Mouse (Mus musculus): ENCODE measurements at regions not wholly inside any gene's neighbourhood (a gene's known extent, or its start where the extent isn't known, plus 50 kb on each side); places are given as distances from the start of the nearest gene placed in this dataset.

DNA sequence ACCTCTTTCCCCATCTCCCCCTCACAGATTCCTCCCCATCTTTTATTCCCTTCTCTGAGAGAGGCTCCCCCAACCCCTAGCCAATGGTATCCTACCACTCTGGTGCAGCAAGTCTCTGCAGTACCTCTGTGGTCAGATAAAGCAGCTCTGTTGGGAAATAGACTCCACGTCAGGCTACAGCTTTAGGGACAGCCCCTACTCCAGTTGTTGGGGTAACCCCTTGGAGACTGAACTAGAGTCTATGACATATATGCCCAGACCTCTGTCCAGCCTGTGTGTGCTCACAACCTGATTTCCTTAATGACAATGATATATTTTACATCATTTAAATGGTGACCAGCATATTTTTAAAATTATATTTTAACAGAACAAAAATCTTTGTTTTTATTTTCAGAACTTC is 1051.3 kb upstream of the Zeb2 start:
- DNase-seq = no peak

DNA sequence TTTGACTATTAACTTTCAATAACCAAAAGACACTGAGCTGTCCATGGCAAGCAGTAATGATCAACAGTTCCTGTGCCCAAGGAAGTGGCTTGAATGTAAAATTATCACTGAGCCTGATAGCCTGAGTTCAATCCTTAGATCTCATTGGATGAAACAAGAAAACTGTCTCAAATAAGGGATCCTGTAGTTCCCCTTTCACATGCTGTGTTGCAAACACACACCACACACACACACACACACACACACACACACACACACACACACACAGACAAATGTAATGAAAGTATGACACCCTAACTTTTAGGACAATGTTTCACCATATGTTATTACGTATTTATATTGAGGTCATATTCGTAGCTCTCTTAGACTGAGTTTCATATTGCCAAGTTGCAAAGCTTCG is 1032.7 kb upstream of the Zeb2 start:
- no peak for DNase-seq

DNA sequence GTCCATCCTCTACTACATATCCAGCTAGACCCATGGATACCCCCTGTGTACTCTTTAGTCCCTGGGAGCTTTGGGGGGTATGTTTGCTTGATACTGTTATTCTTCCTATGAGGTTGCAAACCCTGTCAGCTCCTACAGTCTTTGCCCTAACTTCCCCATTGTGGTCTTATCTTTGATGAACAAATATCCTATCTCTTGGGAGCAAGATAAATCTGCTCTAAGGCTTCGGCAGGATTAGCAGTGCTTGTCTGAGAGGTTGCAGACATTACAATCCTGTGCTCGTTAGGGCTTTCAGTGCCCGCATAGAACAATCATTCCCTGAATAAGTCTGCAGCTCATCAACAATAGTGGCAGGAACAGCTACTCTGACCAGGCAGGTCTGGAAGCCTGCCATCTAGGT is 1002.7 kb upstream of the Zeb2 start:
- no peak for DNase-seq

DNA sequence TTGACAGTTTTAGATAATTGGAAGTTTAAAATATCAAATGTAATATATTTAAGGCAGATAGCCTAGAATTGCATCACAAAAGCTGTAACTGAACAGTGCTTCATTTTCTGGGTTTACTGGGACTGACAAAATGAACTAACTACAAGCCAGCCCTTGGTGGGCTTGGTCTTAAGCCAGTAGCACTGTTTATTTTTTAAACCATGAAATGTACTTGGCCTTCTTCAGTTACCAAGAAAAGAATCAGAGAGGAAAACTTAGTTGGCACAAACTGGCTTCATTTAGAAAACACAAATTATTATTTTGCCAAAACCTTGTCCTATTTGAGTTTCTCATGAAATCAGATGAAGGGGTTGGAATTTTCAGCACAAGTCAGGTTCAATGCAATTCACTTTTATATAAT is 989.8 kb upstream of the Zeb2 start:
- DNase-seq = no peak

DNA sequence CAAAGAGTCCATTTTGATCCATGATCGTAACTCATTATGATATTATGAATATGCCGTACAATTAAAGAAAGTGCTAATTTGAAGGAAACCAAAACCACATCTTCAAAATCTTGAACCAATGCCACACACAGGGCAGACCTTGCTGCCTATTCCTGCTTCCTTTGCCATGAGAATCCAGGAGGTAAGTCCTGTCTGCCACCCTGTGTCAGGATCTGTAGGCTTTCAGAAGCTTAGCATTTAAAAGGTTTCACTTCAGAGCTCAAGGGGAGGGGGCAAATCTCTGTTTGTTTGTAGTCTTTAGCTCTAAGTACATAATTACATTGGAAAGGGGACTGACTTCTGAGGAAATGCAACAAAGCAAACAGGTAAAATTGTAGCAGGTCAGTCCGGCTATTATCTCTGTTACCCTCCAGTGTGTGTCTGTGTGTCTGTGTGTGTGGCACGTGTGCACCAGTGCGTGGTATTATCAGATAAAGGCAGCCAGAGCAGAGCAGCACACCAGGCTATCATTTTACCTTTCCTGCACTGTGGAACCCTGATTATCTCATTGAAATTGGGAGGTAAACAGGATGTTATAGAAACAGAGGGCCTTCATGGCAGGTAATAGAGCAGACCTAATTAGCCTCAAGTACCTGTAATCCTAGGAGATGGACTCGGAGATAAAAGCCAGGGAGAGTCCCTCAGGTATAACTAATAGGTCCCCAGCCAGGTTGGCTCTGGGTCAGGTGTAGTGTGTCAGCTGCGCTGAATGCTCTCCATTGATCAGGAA is 948.0 kb upstream of the Zeb2 start:
- no peak for DNase-seq

DNA sequence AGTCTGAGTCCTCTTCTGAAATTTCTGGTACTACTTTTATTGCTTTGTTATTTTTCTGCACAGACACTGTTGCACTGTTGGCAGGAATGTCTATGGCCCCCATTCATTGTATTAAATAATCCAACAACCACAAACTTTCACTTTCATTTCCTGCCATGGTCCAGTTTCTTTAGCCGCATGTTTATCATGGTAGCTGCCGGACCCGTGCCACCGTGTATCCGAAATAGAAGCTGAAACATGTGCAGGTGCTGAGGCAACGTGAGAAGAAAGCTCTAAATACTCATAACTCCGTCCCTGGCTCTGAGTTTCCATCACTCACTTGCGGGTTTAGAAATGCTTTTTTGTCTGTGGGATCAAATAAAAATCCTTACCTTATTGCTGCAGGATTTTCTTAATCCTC is 938.5 kb upstream of the Zeb2 start:
- DNase-seq = no peak

DNA sequence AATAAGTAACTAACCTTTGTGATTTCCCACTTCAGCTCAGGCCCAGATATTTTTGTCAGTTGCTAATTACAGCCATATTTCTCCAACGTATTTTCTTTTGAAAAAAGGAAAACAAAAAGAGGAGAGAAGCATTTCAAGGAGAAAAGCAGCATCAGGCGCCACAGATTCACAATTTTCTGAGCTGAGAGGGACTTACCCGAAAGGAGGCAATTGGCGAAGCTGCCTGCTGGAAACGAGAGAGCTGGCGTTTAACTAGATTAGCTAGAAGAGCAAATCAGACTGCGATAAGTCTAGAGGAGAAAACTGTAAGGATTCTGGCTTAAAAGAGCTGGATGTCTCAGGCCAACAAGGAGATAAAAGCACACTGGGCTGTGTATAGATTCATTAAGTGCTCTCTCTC is 937.7 kb upstream of the Zeb2 start:
- no peak for DNase-seq

DNA sequence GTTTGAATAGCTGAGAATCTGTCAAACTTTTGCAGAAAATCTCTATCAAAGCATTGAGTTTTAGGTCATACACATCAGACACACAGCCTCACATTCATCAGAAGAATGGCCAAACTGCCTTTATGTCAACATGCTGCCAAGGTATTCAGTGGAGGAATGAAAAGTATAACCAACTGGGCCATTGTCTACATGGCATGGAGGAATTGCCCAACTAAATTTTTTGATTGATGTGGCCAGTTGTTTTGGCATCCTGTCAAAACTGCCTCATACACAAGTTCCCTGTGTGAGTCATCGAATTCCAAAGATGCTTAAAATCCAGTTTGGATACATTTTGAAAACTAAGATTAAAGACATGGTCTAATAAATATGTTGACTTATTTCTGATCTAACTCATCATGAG is 904.7 kb upstream of the Zeb2 start:
- DNase-seq = no peak

DNA sequence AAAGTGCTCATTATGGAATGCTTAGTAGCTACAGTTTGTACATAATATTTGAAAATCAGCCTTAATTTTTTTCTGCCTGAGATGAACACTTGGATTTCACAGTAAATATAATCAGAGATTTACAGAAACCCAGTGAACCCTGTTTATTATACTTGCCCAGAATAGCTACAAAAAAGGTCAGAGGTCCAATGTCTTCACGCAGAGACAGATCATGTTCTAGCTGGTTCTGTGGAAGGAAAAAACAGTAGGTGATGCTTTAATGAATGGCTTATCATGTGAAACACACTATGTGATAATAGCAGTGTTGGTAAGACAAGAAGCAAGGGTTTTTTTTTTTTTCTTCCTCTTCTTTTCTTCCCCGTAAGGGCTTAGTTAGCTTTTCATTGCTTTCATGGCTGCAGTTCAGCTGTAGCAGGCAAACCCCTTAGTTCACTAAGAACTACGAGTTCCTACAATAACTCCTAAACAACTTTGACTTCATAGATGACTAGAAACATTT is 896.6 kb upstream of the Zeb2 start:
- no peak for DNase-seq

DNA sequence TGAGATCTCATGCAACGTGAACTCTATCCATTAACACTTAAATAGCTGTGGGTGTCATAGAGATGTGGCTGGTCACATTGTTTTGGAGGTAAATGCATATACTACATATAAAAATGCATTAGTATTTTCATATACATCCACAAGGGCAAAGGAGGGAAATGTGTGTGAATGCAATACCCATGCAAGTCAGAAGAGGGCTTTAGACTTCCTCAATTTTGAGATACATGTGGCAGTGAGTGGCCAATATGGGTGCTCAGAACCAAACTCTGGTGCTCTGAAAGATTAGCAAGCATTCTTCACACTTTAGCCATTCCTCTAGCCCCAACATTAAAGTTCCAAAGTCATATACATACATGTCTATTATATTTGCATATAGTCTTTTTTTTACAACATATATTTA is 895.5 kb upstream of the Zeb2 start:
- no peak for DNase-seq

DNA sequence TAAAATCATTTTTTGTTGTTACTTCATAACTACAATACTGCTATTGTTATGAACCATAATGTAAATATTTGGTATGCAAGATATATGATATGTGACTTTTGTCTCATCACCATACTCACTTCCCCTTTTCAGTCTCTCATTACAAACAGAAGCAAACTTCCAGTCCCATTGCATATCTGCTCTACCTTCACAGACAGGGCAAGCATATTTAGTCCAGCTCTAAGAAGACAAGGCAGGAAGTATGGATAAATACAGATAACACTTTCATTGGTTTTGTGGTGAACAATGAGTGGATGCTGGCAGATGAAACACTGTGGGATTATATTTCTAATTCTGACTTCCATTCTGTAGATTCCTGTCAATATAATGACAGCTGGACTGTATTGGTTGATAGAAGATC is 858.0 kb upstream of the Zeb2 start:
- no peak for DNase-seq

DNA sequence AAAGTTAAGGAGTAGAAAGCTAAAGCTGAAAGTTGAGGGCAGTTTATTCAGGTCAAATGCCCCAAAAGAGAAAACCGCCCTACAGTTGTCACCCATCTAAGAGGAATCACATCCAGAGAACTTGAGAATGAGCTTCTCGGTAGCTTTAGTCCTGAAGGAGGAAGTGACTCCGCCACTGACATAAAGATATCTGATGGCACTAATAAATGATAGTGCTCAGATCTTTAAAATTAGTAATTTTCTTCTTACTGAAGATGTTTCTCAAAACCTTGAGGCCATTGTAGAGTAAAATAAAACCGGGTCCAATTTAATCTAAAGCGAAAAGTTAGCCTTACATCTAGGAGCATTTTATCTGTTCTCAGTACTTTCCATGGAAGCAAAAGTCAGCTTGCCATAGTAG is 851.4 kb upstream of the Zeb2 start:
- no peak for DNase-seq

DNA sequence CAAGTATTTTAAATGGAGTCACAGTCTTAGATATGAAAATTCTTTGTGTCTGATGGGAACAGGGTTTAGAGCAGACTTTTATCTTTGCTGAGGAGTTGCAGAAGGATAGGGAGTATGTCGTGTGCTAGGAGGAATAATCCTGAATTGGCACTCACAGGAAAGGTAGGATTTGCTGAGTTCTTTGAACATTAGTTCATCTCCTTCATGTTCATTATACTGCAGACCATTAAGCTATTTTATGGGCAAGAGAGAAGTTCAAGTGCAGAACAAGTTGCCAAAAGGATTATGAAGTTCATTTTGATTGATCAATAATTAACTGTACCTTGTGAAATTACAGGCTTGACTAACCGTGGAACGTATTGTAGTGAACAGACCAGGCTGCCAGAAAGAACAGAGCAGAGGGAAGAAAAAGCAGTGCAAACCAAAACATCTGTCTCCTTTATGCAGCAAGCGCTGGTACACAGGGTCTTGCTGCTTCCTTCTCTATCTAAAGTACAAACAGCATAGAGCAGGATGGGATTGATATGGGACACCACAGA is 839.7 kb upstream of the Zeb2 start:
- DNase-seq = no peak

DNA sequence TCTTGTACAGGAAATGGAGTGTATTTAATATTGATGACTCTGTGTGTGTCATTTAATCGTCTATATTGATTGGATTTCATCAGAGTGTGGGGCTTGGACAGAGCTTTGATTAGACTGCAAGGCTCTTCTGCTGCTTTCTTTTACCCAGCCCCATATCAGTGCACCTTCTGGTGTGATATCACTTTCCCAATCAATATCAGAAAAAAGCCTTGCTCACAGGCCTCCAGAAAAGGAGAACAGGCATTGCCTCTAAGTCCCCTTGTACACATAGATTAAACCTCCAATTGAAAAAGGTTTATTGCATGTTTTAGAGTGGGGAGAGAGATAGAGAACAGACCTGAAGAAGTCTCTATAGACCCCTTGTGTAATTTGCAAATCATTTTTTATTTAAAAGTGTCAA is 831.6 kb upstream of the Zeb2 start:
- no peak for DNase-seq

DNA sequence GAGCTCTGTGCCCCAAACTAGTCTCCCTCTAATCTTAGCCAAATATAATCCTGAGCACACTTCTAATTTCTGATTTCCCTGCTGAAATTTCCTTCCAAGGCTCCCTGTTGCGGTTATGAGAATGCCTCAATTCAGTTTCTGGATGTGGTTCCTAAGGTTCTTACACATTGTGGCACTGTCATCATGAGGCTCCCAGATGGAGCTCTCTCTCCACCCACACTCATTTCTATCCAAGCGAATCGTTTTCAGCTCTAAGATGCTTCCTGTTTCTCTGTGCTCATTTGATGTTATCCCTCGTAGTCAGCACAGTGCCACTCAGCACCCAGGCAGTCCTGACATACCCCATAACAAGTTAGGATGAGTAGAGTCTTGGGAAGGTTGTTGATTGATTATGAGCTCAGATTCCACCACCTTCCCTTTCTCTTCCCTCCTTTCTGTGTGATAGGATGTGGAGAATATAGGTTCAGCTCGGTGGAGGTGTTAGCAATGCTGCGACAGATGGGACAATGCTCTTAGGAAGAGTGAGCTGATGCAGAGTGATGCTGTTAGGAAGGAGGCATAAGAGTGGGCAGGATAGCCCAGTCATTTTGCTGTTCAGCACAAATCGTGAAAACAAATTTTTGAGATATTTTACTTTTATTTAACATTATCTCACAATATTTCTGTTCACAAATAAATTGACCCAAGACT is 808.7 kb upstream of the Zeb2 start:
- no peak for DNase-seq

DNA sequence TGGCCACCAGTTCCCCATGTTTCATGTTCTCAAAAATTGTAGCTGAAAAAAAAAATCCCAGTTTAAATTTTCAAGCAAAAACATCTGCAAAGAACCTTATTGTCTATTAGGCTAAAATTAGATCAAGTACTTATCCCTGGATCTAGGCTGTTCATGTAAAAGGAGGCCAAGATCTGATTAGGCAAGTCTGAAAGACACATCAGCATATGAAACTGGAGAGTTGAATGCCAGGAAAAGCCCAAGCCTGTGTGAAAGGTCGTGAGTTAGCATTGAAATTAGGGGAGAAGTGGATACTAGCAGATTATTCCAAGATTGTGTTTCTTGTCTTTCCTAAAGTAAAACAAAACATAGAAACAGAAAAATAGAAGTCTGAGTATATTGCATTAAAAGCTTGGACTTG is 791.7 kb upstream of the Zeb2 start:
- no peak for DNase-seq

DNA sequence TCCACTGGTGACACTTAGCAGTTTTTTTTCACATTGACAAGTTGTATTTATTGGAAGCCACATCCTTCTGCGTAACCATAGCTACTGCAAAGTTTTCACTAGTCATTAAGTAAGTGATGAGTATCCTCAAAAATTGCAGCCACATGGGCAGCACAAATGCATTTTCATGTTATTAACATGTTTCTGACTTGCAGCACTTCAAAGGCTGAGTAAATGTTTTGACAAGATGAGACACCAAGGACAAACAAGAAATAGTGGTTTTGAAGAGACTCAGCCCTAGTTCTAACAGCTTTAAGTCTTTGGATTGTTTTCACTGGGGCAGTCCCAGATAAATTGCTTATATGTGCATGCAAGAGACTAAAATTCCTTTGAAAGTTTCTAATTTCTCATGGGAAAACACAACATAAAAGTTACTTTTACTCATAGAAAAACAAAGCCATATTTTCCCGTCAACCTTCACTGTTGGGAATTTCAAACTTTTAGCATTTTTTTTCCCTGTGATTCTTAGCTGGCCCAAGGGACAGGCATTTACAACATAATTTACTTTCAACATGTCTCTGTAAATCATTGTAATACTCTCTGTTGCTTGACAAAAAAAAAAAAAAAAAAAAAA is 787.5 kb upstream of the Zeb2 start:
- no peak for DNase-seq

DNA sequence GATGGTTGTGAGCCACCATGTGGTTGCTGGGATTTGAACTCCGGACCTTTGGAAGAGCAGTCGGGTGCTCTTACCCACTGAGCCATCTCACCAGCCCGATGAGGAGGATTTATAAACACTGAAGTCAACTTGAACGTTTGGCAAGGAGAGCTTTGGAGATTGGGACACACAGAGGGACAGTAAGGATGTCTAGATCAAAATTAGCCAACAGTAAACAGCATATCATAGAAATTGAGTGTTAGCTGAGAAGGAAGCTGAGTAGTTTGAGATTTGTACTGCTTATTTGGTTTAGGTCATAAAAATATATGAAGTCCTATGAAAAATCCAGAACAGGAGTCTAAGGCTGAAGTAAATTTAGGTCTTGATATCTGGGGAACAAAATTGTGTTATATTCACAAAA is 786.9 kb upstream of the Zeb2 start:
- DNase-seq = no peak

DNA sequence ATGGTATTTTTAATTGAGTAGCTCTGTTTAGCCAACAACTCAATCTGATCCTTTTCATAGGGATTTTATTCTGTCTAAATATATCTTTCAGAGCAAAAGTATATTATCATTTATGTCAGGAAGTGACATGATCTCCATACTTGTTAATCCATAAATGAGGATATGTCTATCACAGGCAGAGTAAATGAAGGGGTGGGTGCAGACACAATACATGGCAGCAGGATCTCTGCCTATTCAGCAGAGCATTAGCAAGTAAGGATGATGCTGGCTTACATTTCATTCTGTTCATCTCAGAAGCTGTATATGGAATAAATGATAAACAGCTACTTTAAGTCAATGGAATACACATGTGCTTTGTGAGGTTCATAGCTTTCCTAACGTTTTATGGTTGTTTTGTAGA is 786.2 kb upstream of the Zeb2 start:
- no peak for DNase-seq

DNA sequence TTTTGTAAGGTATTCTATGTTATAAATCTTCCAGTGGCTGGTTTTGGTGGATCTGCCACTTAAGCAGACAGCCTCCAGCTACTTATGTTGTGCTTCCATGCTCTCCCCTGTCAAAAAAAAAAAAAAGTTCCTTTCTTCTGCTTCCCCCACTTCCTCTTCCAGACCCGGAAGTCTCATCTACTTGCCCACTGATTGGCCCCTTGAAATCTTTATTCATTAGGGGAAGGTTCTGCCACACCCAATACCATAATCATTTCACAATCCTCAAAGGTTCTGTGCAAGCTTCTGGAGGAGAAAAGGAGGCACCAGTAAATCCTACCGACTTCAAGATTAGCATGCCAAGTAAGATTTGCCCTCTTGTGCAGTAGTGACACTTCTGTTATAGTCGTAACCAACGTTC is 784.7 kb upstream of the Zeb2 start:
- DNase-seq = no peak

DNA sequence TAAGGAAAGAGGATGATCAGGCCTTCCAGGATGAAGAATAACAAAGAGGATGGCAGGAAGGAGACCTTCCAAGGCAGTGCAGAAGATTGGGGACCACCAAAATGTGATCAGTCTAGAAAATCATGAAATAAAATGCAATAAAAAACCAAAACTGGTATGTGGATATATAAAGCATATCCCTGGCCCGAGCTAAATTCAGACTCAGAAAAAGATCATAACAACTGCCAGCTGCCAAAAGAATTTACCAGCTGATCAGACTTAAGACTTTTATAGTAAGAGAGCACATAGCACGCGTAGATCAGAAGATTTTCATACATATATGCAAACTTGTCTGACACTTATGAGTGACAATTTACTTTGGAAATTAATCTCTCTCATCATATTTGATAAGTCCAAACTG is 767.5 kb upstream of the Zeb2 start:
- DNase-seq = no peak

DNA sequence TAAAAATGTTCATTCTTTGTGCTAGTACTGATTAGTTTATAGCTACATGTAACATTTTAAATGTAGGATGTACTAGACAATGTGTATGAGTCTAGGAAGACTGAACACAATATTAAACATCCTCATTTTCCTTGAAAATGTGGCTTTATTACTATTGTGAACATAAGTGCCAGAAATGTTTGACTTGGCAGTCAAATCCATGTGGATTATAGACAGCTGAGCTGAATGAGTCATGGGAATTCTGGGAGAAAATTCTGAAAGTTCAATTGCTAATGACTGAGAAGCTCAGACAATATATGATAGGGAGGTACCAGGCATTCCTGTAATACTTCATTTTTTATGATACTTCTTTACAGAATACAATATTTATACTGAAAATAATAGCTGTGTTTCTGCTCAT is 761.5 kb upstream of the Zeb2 start:
- DNase-seq = no peak

DNA sequence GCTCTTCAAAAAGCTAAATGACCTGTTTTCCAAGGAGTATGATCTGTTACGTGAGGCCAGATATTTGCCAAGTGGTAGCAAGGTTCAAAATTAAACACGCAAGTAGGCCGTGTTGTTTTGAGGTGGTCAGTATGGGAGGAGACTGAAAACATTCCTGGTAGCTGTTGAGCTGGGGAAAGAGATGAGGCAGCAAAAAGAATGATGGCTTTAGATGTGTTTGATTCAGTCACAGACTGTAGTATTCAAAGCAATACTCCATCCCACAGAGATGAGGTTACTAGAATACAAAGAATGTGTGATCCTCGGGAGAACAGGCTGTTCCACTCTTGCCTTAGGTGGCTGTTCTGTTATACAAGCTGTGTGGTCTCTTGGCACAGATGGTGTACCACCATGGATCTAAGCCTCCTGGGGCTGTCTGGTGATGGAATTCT is 742.7 kb upstream of the Zeb2 start:
- DNase-seq = no peak
